Mouse (Mus musculus) small intestine, adult 2 months (tissue): ENCODE results near the gene Odf2.

Experiments
- CTCF ChIP-seq: fragments of 200-500 bp; IDR thresholded peaks from 2 replicates; pipeline ENCODE4 v1.5.1; 2012; ENCODE audit warnings: low read depth, mild to moderate bottlenecking, control low read depth, inconsistent platforms, low read length, moderate library complexity, mixed read lengths; ENCODE audit not compliant: insufficient replicate concordance, insufficient read length; ENCODE audit errors: extremely low read depth
- POLR2A ChIP-seq: fragments of 200-500 bp; IDR thresholded peaks from 2 replicates; pipeline ENCODE4 v1.6.1; 2012; ENCODE audit warnings: low read depth, mild to moderate bottlenecking, control low read depth, inconsistent platforms, low read length, moderate library complexity

- no peak for TF ChIP-seq POLR2A
- TF ChIP-seq CTCF: no peak
Measured at GRCm38 (mm10) chr2:29896071-29896470, 7.0 kb downstream of the Odf2 start.
